Mouse (Mus musculus) cortical plate, adult 2 months (tissue): ENCODE measurements around the gene Rap1a.

Experiments
- CTCF ChIP-seq: fragments of 200-500 bp; IDR thresholded peaks from 2 replicates; pipeline ENCODE4 v1.5.1; 2011; ENCODE audit warnings: mild to moderate bottlenecking, control low read depth, low read length; ENCODE audit not compliant: insufficient read depth; ENCODE audit errors: extremely low read depth
- POLR2A ChIP-seq: fragments of 200-500 bp; IDR thresholded peaks from 2 replicates; pipeline ENCODE4 v1.6.1; 2011; ENCODE audit warnings: mild to moderate bottlenecking, low read length, control low read depth; ENCODE audit not compliant: insufficient read depth; ENCODE audit errors: extremely low read depth

DNA sequence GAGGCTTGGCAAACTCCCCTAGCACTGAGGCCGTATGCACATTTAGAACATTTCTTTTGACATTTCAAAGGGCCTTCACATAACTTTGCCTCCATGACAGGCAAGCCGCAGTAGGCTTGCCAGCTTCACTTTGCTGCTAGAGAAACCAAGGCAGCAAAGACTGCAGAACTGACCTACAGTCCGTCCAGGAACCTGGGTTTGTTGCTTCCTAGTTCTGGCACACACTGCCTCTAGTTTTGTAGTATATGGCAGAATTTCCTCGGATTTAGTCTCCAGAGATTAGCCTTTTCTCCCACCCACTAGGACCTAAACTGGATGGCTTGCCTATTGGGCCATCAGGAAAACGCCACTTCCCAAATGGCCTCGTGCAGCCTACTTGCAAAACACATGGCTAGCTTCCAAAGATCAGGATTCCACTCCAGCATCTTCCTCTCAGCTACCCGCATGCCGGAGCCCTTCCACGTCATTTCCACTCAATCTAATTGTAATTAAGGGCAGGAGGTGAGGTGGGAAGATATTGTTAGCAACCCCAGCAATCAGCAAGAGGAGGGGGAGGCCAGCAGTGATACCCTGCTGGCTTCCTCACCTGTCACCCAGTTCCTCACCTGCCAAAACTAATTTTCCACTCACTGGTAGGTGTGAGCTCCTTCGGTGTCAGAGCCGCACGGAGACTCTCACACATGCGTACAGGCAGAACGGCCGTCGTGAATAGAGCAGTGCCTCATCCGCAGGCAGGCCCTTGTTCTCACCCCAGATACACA lies 104.6 kb downstream of the Rap1a start:
- TF ChIP-seq CTCF, result no peak
- TF ChIP-seq POLR2A, result no peak
